Mouse (Mus musculus): ENCODE measurements around the gene Mif4gd.
A peak's percentile ranks its signal among the peaks of the same experiment; 100 is the strongest.

The Mif4gd gene

GRCm38 (mm10) chr11:115613138-115613945 is 573 bp upstream of the Mif4gd start:
- no peak for DNase-seq (ENCODE audit: low read depth, low spot score)

- peak; percentile 44 for DNase-seq (ENCODE audit: low read depth, low spot score)
These were observed 735 bp downstream of the Mif4gd start for GRCm38 (mm10) chr11:115612059-115612409.

GRCm38 (mm10) chr11:115611173-115611572 is 1.6 kb downstream of the Mif4gd start:
- DNase-seq (ENCODE audit: low read depth, low spot score), result no peak

- DNase-seq (ENCODE audit: low read depth, low spot score), result no peak
These were observed 3.2 kb downstream of the Mif4gd start for GRCm38 (mm10) chr11:115609576-115609975.

- no peak for DNase-seq (ENCODE audit: low read depth, low spot score)
These were observed 4.1 kb downstream of the Mif4gd start for GRCm38 (mm10) chr11:115608421-115609399.

GRCm38 (mm10) chr11:115606733-115607132 is 6.0 kb downstream of the Mif4gd start:
- DNase-seq (ENCODE audit: low read depth, low spot score), result no peak

GRCm38 (mm10) chr11:115604304-115604696 is 8.5 kb downstream of the Mif4gd start:
- no peak for DNase-seq (ENCODE audit: low read depth, low spot score)

- peak; percentile 90 for DNase-seq (ENCODE audit: low read depth, low spot score)
These were observed 9.1 kb downstream of the Mif4gd start, which contains the start of the genes Mrps7 and Gga3 for GRCm38 (mm10) chr11:115603476-115604303. Gene Mrps7 (plus strand): TSS chr11:115603925. Gene Gga3 (minus strand): TSS chr11:115604051.

- DNase-seq (ENCODE audit: low read depth, low spot score), result no peak
These were observed 9.7 kb downstream of the Mif4gd start for GRCm38 (mm10) chr11:115603128-115603475.

GRCm38 (mm10) chr11:115601174-115601573 is 11.6 kb downstream of the Mif4gd start:
- DNase-seq (ENCODE audit: low read depth, low spot score), result no peak

GRCm38 (mm10) chr11:115600743-115601142 is 12.0 kb downstream of the Mif4gd start:
- no peak for DNase-seq (ENCODE audit: low read depth, low spot score)

GRCm38 (mm10) chr11:115599722-115600121 is 13.0 kb downstream of the Mif4gd start:
- no peak for DNase-seq (ENCODE audit: low read depth, low spot score)

GRCm38 (mm10) chr11:115598309-115598708 is 14.5 kb downstream of the Mif4gd start:
- DNase-seq (ENCODE audit: low read depth, low spot score), result no peak

- peak; percentile 62 for DNase-seq (ENCODE audit: low read depth, low spot score)
These were observed 17.6 kb downstream of the Mif4gd start for GRCm38 (mm10) chr11:115595209-115595608.

- DNase-seq (ENCODE audit: low read depth, low spot score), result peak; percentile 64
These were observed 22.2 kb downstream of the Mif4gd start for GRCm38 (mm10) chr11:115590526-115591075.

GRCm38 (mm10) chr11:115587984-115588383 is 24.8 kb downstream of the Mif4gd start:
- peak; percentile 82 for DNase-seq (ENCODE audit: low read depth, low spot score)

GRCm38 (mm10) chr11:115586403-115586802 is 26.4 kb downstream of the Mif4gd start:
- no peak for DNase-seq (ENCODE audit: low read depth, low spot score)

GRCm38 (mm10) chr11:115585573-115586100 is 27.1 kb downstream of the Mif4gd start:
- no peak for DNase-seq (ENCODE audit: low read depth, low spot score)

GRCm38 (mm10) chr11:115584376-115585073 is 28.2 kb downstream of the Mif4gd start:
- no peak for DNase-seq (ENCODE audit: low read depth, low spot score)

- DNase-seq (ENCODE audit: low read depth, low spot score), result no peak
These were observed 29.7 kb downstream of the Mif4gd start for GRCm38 (mm10) chr11:115582913-115583606.

Data from R1 (cell line).